Mouse (Mus musculus) fat pad, adult 2 months (tissue): ENCODE measurements around the gene H2-K1.
"Not testable (repeated sequence)": the region's sequence is repeated elsewhere in the genome, so short reads cannot be mapped to it uniquely, and the experiment has no call there.

Source experiments
- DNase-seq: peaks from one replicate; pipeline ENCODE4 v3.0.0-alpha.2; 2011; ENCODE audit warnings: low read depth, low spot score; ENCODE audit errors: extremely low read depth

The H2-K1 gene

DNA sequence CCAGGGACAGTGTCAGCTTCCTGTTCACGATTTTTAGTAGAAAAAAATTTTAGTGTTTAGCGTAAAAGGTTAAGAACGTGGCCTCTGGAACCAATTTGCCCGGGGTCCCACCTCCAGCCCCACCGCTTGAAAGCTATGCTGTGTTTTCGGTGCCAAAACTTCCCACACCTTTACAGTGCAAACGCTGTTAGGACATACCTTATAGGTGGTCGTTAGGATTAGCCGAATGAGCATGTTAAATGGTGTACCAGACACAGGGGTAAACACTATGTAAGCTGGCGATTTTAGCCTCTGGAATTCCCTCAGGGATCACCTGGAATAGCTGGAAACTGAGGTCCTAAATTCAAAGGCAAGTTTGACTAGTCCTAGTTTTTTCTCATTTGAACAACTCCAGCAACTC is 43.8 kb downstream of the H2-K1 start:
- DNase-seq = no peak

DNA sequence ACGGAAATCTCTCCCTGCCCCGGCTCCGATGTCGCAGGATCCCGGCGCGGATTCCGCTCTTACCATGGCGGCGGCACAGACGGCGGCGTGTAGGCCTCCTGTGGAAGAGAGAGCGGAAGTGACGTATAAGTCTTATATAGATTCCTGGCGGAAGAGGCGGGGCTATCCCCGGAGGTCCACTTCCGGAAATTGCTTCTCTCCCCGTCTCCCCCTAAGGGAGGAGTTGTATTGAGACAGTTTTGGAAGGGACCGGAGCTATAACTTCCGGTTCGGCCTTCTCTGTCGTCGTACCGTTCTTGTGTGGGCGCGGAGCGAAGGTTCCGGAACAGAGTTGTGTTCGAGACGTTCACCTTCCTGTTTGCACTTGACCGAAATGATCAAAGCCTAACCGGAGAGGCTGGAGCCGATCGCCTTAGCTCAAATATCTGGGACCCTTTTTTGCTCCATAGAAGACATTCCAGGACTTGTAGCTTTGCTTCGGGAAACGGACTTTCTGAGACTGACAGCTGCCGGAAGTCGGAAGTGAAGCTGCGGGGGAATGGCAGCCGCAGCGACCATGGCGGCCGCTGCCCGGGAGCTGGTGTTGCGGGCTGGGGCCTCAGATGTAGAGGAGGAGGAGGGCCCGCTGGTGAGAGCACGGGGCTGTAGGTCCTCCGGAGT is 44.5 kb downstream of the H2-K1 start, which contains the start of the genes Vps52 and Rps18:
Gene Vps52, plus strand, starts transcription at position 258 of the 660 bp plus-strand sequence.
Gene Rps18, minus strand, starts transcription at position 447 of the 660 bp plus-strand sequence.
- DNase-seq = peak; percentile 85

DNA sequence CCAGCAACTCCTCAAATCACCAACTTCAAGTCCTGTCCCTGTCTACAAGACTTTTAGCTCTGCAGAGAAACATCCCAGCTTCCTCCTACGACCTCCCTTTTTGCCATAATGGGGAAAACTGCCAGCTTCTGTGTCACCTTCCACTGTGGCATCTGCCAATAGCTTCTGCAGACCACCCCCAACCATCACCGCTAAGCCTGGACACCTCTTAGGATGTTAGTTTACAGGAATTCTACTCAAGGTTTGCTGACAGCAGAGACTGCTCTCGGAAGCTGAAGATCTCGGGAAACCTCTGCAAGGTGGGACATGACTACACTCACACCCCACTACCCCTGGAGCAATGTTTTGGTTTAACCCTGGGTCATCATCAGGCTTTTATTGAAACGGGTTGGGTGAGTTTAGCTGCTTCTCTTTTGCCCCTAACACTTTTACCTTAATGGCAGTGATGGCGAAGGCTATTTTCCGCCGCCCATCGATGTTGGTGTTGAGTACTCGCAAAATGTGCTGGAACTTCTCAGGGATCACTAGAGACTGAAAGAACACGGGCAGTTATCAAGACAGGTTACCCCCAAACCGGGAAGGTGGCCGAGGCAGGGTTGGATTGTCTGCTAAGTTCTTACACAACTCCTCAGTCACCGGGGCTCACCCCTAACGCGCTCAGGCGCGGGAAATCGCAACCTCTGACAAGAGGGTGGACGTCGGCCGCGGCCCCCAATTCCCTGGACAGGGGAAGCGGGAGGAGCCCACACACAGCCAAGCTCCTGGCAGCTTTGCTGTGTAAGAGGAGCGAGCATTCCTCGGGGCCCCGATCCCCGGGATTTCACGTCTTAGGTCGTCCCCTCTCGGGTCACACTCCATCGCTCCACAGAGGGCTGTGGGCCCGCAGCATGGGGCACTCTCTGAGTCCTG is 45.2 kb downstream of the H2-K1 start:
- DNase-seq = no peak

GRCm38 (mm10) chr17:33953961-33954565 is 46.1 kb downstream of the H2-K1 start:
- DNase-seq = no peak

- no peak for DNase-seq
Measured at GRCm38 (mm10) chr17:33953310-33953709, 46.8 kb downstream of the H2-K1 start.

GRCm38 (mm10) chr17:33952879-33953278 is 47.3 kb downstream of the H2-K1 start:
- DNase-seq = no peak

DNA sequence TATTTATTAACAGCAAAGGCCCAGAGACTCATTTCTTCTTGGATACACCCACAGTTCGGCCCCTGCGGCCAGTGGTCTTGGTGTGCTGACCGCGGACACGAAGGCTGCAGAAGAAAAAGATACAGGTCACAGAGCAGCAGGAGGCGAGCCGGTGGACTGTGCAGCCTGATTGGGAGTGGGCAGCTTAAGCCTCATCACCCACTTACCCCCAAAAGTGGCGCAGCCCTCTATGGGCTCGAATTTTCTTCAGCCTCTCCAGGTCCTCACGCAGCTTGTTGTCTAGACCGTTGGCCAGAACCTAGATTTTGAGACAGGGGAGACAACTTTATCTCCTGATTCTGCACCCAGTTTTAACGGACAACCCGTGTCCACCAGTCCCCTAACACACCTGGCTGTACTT is 48.1 kb downstream of the H2-K1 start:
- not testable (repeated sequence) for DNase-seq

DNA sequence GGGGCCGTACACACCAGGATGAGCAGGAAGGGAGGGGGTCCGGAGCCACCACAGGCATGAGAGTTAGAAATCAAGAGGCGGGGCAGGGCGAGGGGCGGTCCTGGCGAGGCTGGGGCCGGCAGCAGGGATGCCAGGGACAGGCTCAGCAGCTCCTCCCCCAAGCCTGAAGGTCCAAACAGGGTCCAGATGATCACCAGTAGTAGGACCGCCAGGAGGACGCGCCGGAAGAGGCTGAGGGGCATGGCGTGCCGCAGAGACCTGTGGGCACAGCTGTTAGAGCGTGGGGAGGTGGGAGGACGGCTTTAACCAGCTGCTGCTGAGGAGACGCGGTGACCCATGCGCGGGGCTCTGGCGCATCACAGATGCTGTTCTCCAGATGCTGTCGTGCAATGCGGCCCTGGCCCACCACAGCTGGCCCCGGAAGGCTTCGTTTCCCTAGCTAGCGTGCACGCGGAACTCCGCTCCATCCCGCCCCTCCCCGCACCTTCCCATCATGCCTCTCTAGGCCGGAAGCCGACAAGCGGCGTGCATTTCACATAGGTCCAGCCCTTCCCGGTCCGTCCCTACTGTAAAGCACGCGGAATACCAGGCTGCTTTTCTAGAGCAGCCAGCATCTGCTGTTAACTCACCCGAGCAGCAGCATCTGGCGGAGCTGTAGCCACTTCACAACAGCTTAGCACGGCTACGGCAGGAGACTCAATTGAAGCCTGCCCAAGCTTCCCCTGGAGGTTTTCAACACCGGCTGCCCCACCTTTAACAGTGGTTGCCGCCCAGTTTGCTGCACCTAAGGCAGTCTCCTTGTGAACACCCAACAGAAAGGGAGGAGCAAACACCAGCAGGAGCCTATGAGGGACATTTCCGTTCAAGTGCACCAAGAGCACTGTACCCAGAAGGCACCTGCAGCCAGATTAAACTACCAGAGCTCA is 48.9 kb downstream of the H2-K1 start, which contains the start of gene B3galt4:
Gene B3galt4, minus strand, starts transcription at position 468 of the 926 bp plus-strand sequence.
- DNase-seq = no peak

GRCm38 (mm10) chr17:33950131-33950625 is 50.0 kb downstream of the H2-K1 start:
- DNase-seq = no peak

DNA sequence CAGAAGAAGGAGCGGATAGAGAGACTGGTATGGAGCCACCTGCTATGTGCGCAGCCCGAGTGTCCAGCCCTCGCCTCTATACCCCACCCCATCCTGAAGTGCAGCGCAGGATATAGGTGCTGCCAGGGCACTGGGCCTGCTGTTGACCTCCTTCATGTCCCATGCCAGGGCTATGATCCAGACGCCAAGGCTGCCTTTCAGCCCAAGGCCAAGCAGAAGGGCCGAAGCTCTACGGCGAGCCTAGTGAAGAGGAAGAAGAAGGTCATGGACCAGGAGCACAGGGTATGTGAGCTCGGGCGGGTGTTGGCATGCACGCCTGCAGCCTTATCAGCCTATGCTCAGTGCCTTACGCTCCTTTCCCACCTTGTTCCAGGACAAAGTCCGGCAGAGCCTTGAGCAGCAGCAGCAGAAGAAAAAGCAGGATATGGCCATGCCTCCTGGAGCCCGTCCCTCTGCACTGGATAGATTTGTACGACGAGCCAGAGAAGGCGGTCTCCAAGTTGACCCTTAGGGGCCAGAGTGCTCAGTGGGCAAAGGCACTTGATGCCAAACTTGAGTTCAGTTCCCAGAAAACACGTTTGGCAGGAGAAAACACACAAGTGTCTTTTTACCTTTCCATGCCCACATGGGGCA is 51.1 kb downstream of the H2-K1 start:
- no peak for DNase-seq

DNA sequence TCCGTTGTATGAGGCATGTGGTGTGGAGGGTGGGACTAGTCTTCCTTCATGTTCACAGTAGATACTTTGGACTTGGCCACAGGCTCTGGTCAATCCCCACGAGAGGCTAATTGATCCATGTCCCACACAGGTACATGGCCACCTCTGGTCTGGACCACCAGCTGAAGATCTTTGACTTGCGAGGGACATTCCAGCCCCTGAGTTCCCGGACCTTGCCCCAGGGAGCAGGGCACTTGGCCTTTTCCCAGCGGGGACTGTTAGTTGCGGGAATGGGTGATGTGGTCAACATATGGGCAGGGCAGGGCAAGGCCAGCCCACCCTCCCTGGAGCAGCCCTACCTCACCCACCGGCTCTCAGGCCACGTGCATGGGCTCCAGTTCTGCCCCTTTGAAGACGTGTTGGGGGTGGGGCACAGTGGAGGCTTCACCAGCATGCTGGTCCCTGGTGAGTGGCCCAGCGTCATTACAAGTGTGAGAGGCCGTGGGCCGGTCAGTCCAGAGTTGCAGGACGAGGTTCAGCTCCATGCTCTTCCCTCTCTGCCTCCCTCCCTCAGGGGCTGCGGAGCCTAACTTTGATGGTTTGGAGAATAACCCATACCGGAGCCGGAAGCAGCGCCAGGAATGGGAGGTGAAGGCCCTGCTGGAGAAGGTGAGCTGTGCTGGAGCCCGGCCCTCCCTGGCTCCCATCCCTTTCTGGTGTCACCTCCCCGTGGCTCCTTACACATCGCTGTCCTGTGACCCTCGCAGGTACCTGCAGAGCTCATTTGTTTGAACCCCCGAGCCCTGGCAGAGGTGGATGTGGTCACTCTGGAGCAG is 51.9 kb downstream of the H2-K1 start:
- no peak for DNase-seq

- DNase-seq = no peak
Measured at GRCm38 (mm10) chr17:33947430-33948089, 52.6 kb downstream of the H2-K1 start.
